14 mouse cellular contexts compared by ENCODE assay signal in genomic region chr19:21883053-21883452, GRCm38 (mm10).
DNase-seq lines count a peak whose midpoint lies in the region; ATAC-seq and TF ChIP-seq lines count a peak whose summit lies in the region.
"Had no signal": no experiment of that assay in that cellular context is flagged by ENCODE, and none has a peak within 500 bp of the region (broad histone marks: within the 10 kb centered on the region; RNA-seq: fewer than 3 reads in every experiment).

No protein-coding gene starts in this region.

- no peak for TF ChIP-seq CTCF in intestine, postnatal 0 days (IDR thresholded peaks at IDR 0.05; ENCODE audit: low read depth)
- TF ChIP-seq CTCF in embryonic fibroblast, embryonic 13.5 days (IDR thresholded peaks at IDR 0.05; ENCODE audit: borderline replicate concordance, insufficient read depth, low read length), result no peak

- no peak overlapping the region for H3K9ac ChIP-seq in intestine, embryonic 16.5 days (ENCODE audit: low read depth, low read length)
- no peak overlapping the region for H3K9ac ChIP-seq in intestine, postnatal 0 days (ENCODE audit: low read depth, low read length)
- H3K9ac ChIP-seq in neural tube, embryonic 13.5 days, result no peak overlapping the region
- H3K9ac ChIP-seq in neural tube, embryonic 15.5 days (replicated peaks), result no peak overlapping the region
- H3K9ac ChIP-seq: forebrain, embryonic 15.5 days; stomach, embryonic 15.5 days had no signal

- H3K4me2 ChIP-seq in intestine, embryonic 16.5 days (ENCODE audit: low read depth, low read length), result no peak overlapping the region
- no peak overlapping the region for H3K4me2 ChIP-seq in intestine, postnatal 0 days (replicated peaks; ENCODE audit: low read depth)
- H3K4me2 ChIP-seq in neural tube, embryonic 13.5 days, result no peak overlapping the region
- no peak overlapping the region for H3K4me2 ChIP-seq in neural tube, embryonic 15.5 days
- H3K4me2 ChIP-seq: forebrain, embryonic 15.5 days; stomach, embryonic 15.5 days had no signal

- H3K27ac ChIP-seq in intestine, embryonic 16.5 days (ENCODE audit: low read length), result peak overlapping the region; percentile 48
- H3K27ac ChIP-seq in intestine, postnatal 0 days (ENCODE audit: low read depth, low read length), result no peak overlapping the region
- H3K27ac ChIP-seq in neural tube, embryonic 13.5 days (replicated peaks), result peak overlapping the region; percentile 20; the same call in 1 of the 2 replicates
- H3K27ac ChIP-seq in neural tube, embryonic 15.5 days (replicated peaks), result no peak overlapping the region
- peak overlapping the region; percentile 85 for H3K27ac ChIP-seq in embryonic fibroblast, embryonic 13.5 days (ENCODE audit: insufficient read depth, low read length)
- H3K27ac ChIP-seq: stomach, embryonic 15.5 days had no signal

- no peaks in the 10 kb centered on the region for H3K9me3 ChIP-seq in intestine, embryonic 16.5 days (ENCODE audit: control insufficient read depth, low read length)
- no peaks in the 10 kb centered on the region for H3K9me3 ChIP-seq in intestine, postnatal 0 days (ENCODE audit: control insufficient read depth)
- H3K9me3 ChIP-seq in neural tube, embryonic 13.5 days, result no peaks in the 10 kb centered on the region
- no peaks in the 10 kb centered on the region for H3K9me3 ChIP-seq in neural tube, embryonic 15.5 days (replicated peaks)
- H3K9me3 ChIP-seq: forebrain, embryonic 15.5 days; stomach, embryonic 15.5 days had no signal

- WGBS in intestine, embryonic 16.5 days, result 83% methylated on average over 3 of the region's 3 CpGs
- 79% methylated on average over 3 of the region's 3 CpGs for WGBS in intestine, postnatal 0 days
- WGBS in neural tube, embryonic 13.5 days, result 95% methylated on average over 3 of the region's 3 CpGs
- WGBS in neural tube, embryonic 15.5 days, result 89% methylated on average over 3 of the region's 3 CpGs

- H3K4me1 ChIP-seq in intestine, embryonic 16.5 days (ENCODE audit: control insufficient read depth, insufficient read depth, low read length), result 0 out of 2 replicates have a peak, but pooled peaks cover 3% of the 10 kb centered on the region
- no peaks in the 10 kb centered on the region for H3K4me1 ChIP-seq in intestine, postnatal 0 days (replicated peaks; ENCODE audit: control insufficient read depth, insufficient read depth, low read length)
- H3K4me1 ChIP-seq in neural tube, embryonic 13.5 days (replicated peaks), result peaks cover 10% of the 10 kb centered on the region
- H3K4me1 ChIP-seq in neural tube, embryonic 15.5 days, result no peaks in the 10 kb centered on the region
- peaks cover 8% of the 10 kb centered on the region for H3K4me1 ChIP-seq in embryonic fibroblast, embryonic 13.5 days (ENCODE audit: control insufficient read depth, insufficient read depth, low read length)
- H3K4me1 ChIP-seq: stomach, embryonic 15.5 days had no signal

- no peak for DNase-seq in thymus, postnatal 0 days (ENCODE audit: low spot score)
- DNase-seq in left cerebral cortex, adult 9 months (ENCODE audit: low spot score in 2 of 2), result no peak
- DNase-seq: cerebellum, adult 18-20 months; gastrocnemius, postnatal 14 days; lung, adult 2 months; midbrain, embryonic 14.5 days; right cerebral cortex, postnatal 25 days had no signal

- no peaks in the 10 kb centered on the region for H3K27me3 ChIP-seq in intestine, embryonic 16.5 days (replicated peaks; ENCODE audit: control insufficient read depth, insufficient read depth, low read length)
- no peaks in the 10 kb centered on the region for H3K27me3 ChIP-seq in intestine, postnatal 0 days (replicated peaks; ENCODE audit: control insufficient read depth, insufficient read depth, low read length)
- no peaks in the 10 kb centered on the region for H3K27me3 ChIP-seq in neural tube, embryonic 13.5 days
- H3K27me3 ChIP-seq in neural tube, embryonic 15.5 days (replicated peaks), result no peaks in the 10 kb centered on the region
- H3K27me3 ChIP-seq: forebrain, embryonic 15.5 days; stomach, embryonic 15.5 days had no signal

- H3K36me3 ChIP-seq in intestine, embryonic 16.5 days (ENCODE audit: control insufficient read depth, insufficient read depth, low read length), result no peaks in the 10 kb centered on the region
- H3K36me3 ChIP-seq in intestine, postnatal 0 days (ENCODE audit: control insufficient read depth, insufficient read depth), result no peaks in the 10 kb centered on the region
- H3K36me3 ChIP-seq in neural tube, embryonic 13.5 days, result no peaks in the 10 kb centered on the region
- H3K36me3 ChIP-seq in neural tube, embryonic 15.5 days, result no peaks in the 10 kb centered on the region
- H3K36me3 ChIP-seq: forebrain, embryonic 15.5 days; stomach, embryonic 15.5 days had no signal

- no peak for ATAC-seq in intestine, embryonic 16.5 days
- ATAC-seq in intestine, postnatal 0 days, result no peak
- no peak for ATAC-seq in neural tube, embryonic 13.5 days (ENCODE audit: low read depth)
- ATAC-seq in neural tube, embryonic 15.5 days (ENCODE audit: low FRiP score), result no peak

- H3K4me3 ChIP-seq in intestine, embryonic 16.5 days (ENCODE audit: low read length), result no peak overlapping the region
- no peak overlapping the region for H3K4me3 ChIP-seq in intestine, postnatal 0 days (ENCODE audit: low read depth, low read length)
- H3K4me3 ChIP-seq in neural tube, embryonic 13.5 days, result no peak overlapping the region
- H3K4me3 ChIP-seq in neural tube, embryonic 15.5 days (replicated peaks), result no peak overlapping the region
- no peak overlapping the region for H3K4me3 ChIP-seq in embryonic fibroblast, embryonic 13.5 days (ENCODE audit: insufficient read depth, low read length)
- H3K4me3 ChIP-seq: forebrain, embryonic 15.5 days; stomach, embryonic 15.5 days had no signal

- no peak for TF ChIP-seq POLR2A in embryonic fibroblast, embryonic 13.5 days (IDR thresholded peaks at IDR 0.05; ENCODE audit: low read depth, low read length)

Comparison
In these comparisons a context has a peak if more than half of its experiments do, and no peak if none do; other contexts are left out.
1. H3K27ac ChIP-seq: peak in intestine, embryonic 16.5 days (single experiment), neural tube, embryonic 13.5 days (single experiment) and embryonic fibroblast, embryonic 13.5 days (single experiment); none in intestine, postnatal 0 days (single experiment) and neural tube, embryonic 15.5 days (single experiment).